Mouse (Mus musculus) neutrophil, adult 5-6 weeks (primary cell): ENCODE measurements around the gene Tcf7l2. TPM values are rescaled to one million over a fixed set of nuclear protein-coding genes. Genes with fewer than 3 reads are reported as not detected.

Experiments used
- ATAC-seq: fragments of 151-379, 151-347 bp; 2 replicates; pipeline ENCODE4 v1.8.0; 2017; ENCODE audit warnings: mild to moderate bottlenecking, moderate TSS enrichment; ENCODE audit not compliant: insufficient number of reproducible peaks, poor library complexity, low FRiP score, severe bottlenecking; ENCODE audit errors: extremely low read depth
- total RNA-seq: library from RNA; stranded (forward); fragments of 200-1000 nt; gene quantifications from 2 replicates; pipeline ENCODE4 v1.2.3, GENCODE M21; 2017

Tcf7l2 gene
- total RNA-seq, 1 experiment from 2014 or later = 0.70 TPM

DNA sequence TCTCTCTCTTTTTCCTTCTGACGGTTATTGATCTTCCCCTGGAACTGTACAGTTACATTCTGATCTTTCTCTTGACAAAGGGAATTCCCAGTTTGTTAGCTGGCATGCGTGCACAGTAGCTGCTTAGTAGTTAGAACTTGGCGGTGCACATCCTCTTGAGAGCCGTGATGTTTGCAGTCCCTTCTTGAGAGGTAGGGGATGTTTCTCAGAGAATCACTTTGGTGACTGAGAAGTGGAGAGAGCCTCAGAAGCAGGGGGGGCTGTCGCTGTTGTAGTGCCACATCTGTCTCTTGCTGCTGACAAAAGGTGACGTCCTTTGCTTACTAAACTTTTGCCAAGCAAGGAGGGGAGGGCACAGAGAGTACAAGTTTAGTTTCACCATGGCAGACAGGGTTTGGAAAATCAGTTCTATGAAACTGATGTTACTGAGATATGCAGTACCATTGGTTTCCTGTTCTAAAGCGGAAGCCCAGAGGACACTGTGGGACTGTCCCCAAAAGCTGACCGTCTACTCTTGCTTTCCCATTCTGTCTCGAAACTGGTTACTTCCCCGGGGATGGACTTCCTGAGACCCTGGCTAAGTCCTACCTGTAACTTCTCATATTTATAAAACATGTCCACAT is 99.0 kb downstream of the Tcf7l2 start:
- no peak for ATAC-seq

GRCm38 (mm10) chr19:55842046-55842445 is 100.4 kb downstream of the Tcf7l2 start:
- no peak for ATAC-seq

- ATAC-seq = no peak
Observed at GRCm38 (mm10) chr19:55843111-55843887, 101.7 kb downstream of the Tcf7l2 start.

GRCm38 (mm10) chr19:55845702-55846101 is 104.1 kb downstream of the Tcf7l2 start:
- no peak for ATAC-seq

DNA sequence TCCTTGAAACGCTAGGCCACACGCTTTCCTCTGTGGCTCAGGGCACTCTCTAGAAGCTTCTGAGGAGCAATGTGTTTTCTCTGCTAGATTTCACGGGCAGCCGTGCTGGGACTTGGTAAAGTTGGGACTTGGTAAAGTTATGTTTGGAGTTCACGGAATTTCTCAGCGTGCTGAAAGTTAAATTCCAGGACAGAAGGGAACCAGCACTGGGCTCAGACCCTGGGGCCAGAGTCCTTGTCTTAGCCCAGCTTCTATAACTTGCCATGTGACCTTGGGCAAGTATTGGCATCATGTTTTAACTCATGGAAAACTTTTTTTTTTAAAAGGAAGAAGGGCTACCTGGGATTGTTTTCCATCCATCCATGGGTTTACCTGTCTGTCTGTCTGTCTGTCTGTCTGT is 104.6 kb downstream of the Tcf7l2 start:
- no peak for ATAC-seq

GRCm38 (mm10) chr19:55847043-55847442 is 105.4 kb downstream of the Tcf7l2 start:
- ATAC-seq = no peak

DNA sequence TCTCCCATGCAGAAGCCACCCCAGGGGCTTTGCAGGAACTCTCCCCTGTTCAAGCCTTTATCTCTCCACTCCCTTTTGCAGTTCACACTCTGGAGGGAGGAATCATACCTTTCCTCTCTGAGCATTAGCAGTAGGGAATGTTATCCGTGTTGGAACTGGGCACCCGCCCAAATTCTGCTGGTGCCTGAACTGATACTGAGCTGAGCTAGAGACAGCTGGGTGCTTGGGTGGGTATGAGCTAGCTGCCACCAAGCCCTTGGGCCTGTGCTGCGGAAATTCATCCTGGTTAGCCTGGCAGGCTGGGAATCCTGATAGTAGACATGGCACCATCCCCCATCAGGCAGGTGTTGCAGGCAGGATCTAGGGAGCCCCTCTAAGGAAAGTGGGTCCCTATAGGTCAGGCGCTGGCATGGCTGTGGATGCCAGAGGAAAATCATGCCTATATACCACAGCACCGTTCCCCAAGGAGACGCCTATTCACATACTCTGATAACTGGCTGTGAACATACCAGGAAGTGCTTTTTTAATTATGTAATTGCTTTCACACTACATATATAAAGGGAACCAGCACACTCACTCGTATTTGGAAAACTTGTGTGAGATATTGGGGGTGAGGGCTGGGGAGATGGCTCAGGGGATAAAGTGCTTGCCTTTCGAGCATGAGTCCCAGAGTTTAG is 108.9 kb downstream of the Tcf7l2 start:
- no peak for ATAC-seq

DNA sequence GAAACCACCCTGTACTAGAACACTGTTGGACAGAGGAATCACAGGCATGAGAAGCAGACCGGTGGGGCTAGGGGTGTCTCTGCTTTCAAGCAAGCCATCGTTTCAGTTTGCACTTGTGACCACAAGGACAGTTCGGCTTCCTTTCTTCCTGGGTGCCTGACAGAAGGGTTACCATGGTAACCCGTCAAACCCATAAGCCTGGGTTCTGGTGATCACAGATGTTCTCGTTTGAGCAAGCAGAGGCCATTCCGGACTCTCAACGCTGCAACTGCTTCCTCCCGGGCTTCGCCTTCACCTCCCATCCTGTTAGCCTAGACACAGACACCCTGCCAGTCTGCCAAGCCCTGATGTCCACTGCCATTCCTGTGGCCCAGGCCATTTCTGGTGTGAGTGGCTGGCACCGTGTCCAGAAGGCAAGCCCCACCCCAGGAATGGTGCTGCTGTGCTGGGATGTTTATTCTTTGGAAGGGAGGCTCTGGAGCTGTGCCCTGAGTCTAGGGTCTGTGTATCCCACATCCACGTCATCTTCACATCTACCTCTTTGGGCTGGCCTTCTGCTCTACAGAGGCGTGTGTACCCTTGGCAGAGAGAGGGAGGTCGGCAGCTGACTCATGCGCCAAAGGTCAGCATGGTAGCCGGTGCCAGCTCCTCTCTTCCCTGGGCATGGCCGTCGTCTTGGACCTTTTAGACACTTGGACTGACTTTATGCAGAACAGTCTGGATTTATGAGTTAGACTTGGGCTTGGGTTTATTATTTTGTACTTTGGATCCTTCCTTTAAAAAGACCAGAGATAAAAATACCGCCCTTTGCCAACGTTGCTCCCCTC is 110.1 kb downstream of the Tcf7l2 start:
- ATAC-seq = no peak

DNA sequence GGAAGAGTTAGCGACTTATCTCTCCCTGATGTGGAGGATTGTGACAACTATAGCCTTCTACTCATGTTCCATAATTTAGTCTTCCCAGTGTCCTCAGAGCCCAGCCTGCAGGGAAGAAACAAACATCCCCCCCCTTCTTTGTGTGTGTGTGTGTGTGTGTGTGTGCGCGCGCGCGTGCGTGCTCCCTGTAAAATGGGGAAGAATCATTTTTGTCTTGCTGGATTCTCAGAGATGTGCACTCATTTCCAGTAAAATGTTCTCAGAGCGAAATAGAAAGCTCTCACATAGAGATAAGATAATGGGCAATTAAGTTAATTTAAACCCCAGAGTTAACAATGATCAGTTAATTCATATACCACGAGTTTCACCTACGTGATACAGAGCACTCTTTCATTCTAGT is 112.8 kb downstream of the Tcf7l2 start:
- no peak for ATAC-seq

GRCm38 (mm10) chr19:55855571-55855970 is 114.0 kb downstream of the Tcf7l2 start:
- ATAC-seq = no peak

- no peak for ATAC-seq
Observed at GRCm38 (mm10) chr19:55857328-55857727, 115.7 kb downstream of the Tcf7l2 start.

- peak; percentile 57; the same call in 1 of the 2 replicates for ATAC-seq
Observed at GRCm38 (mm10) chr19:55860009-55860743, 118.6 kb downstream of the Tcf7l2 start.

- no peak for ATAC-seq
Observed at GRCm38 (mm10) chr19:55861746-55862145, 120.1 kb downstream of the Tcf7l2 start.

- ATAC-seq = no peak
Observed at GRCm38 (mm10) chr19:55862559-55862958, 120.9 kb downstream of the Tcf7l2 start.

DNA sequence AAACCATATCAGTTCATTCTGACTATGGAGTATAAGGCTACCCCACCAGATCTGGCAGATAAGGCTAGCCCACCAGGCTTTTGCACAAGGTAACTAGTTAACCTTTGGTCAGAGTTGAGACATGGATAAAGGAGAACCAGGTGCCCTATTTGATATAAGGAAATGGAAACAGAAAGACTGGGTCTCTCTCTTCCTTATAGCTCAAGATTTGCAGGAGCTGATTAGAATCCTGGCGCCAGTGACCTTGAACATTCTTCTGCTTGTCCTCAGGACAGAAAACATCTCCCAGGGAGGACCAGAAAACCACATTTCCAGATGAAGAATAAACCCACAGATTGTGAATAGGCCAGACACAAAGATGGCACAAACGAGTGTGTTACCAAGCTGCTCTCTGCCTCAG is 123.4 kb downstream of the Tcf7l2 start:
- ATAC-seq = no peak

DNA sequence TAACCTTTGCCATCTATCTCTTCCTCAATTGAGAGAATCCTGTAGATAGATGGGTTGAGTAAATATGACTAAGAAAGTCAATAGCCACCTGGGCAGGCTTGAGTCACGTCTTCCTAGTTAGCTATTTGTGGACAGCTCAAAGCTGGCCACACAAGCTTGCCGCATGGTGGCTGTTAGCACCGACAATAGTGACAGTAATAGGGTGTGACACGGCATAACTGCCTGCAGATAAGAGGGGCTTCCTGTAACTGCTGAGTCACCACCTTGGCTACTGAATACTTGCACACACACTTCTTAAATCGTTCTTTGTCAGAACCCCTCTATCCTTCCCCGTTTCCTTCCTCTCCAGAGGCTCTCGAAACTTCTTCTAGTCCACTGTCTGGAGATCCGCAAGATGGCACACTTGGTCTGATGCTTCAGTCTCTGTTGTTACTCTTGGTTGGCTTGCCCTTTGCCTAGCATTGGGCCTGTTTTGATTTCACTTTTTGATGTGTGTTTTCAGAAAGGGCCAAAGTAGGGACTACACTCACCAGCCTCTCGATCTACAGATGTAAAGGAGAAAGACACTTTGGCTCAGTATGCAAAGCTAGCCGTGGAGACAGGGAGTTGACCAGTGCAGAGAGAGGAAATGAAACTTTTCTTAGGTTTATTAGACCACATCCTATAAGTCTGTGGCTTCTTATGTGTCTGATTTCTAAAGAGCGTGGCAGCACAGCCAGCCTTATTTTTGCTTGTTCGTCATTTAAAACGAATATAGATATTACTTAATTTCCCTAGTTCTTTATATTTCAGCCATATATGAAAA is 124.4 kb downstream of the Tcf7l2 start:
- ATAC-seq = peak; percentile 61

- ATAC-seq = no peak
Observed at GRCm38 (mm10) chr19:55867255-55867654, 125.6 kb downstream of the Tcf7l2 start.

DNA sequence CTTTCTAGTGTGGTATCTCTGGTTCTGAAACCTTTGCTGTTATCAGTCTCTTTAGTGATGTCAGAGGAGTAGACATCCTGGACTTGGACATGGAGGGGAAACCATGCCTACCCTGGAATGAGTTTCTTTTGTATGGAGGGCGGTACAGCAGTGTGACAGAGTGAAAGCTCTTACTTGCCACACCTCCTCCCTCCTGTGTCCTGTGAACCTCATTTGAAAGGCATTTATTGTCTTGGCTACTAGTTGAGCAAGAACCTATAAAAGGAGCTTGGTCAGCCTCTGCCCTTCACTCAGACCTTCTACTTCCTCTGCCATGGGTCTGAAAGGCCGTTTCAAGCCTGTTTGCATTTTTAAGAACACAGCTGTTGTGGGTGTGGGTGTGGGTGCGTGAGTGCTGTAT is 126.3 kb downstream of the Tcf7l2 start:
- no peak for ATAC-seq
